Mouse (Mus musculus) kidney, postnatal 0 days (tissue): ENCODE data around the gene Gm3752. TPM values are rescaled to one million over a fixed set of nuclear protein-coding genes. Genes with fewer than 3 reads are reported as not detected.
A peak's percentile ranks its signal among the peaks of the same experiment; 100 is the strongest.
"Not testable (repeated sequence)": the region's sequence is repeated elsewhere in the genome, so short reads cannot be mapped to it uniquely, and the experiment has no call there.

Experiments used
- ATAC-seq: fragments of 200-750 bp; cut with Nextera tagmentation; replicated peaks from 2 replicates; pipeline ENCODE4 v1.8.0; 2017; ENCODE audit warnings: low read depth, moderate number of reproducible peaks, moderate TSS enrichment, moderate library complexity; ENCODE audit not compliant: low FRiP score
- DNase-seq: peaks from one replicate; pipeline ENCODE4 v3.0.0-alpha.2; 2016; ENCODE audit warnings: low spot score
- H3K27ac ChIP-seq: fragments of 300-500 bp; sonication (generic); 2 replicates; pipeline ENCODE4 v1.5.1; 2014; ENCODE audit warnings: mild to moderate bottlenecking
- H3K27me3 ChIP-seq: fragments of 300-500 bp; sonication (generic); 2 replicates; pipeline ENCODE4 v1.6.1; 2014; ENCODE audit warnings: low read length, mixed read lengths; ENCODE audit not compliant: insufficient read depth
- H3K36me3 ChIP-seq: fragments of 300-500 bp; sonication (generic); 2 replicates; pipeline ENCODE4 v1.6.1; 2014; ENCODE audit warnings: low read length, mixed read lengths; ENCODE audit not compliant: insufficient read depth
- H3K4me1 ChIP-seq: fragments of 300-500 bp; sonication (generic); replicated peaks from 2 replicates; pipeline ENCODE4 v1.6.1; 2014; ENCODE audit warnings: antibody characterized with exemption, low read length, mixed read lengths; ENCODE audit not compliant: insufficient read depth
- H3K4me2 ChIP-seq: fragments of 300-500 bp; sonication (generic); 2 replicates; pipeline ENCODE4 v1.6.1; 2014; ENCODE audit warnings: mild to moderate bottlenecking, low read length, moderate library complexity, mixed read lengths
- H3K4me3 ChIP-seq: fragments of 300-500 bp; sonication (generic); replicated peaks from 2 replicates; pipeline ENCODE4 v1.5.1; 2014; ENCODE audit warnings: low read depth, low read length
- H3K9ac ChIP-seq: fragments of 300-500 bp; sonication (generic); 2 replicates; pipeline ENCODE4 v1.6.1; 2014; ENCODE audit warnings: low read depth, low read length
- H3K9me3 ChIP-seq: fragments of 300-500 bp; sonication (generic); replicated peaks from 2 replicates; pipeline ENCODE4 v1.6.1; 2016; ENCODE audit warnings: low read length, inconsistent platforms, mixed read lengths
- CTCF ChIP-seq: IDR thresholded peaks from 2 replicates; pipeline ENCODE4 v1.5.1; 2016; ENCODE audit warnings: antibody characterized with exemption, low read depth, mild to moderate bottlenecking, moderate library complexity
- WGBS: fragments of 180-500 bp; shearing (Covaris S2); extraction: QIAGEN DNeasy Blood & Tissue Kit; methylation state at CpG from one replicate; pipeline ENCODE4 v1.1.7; 2014; 5-methylcytosine and 5-hydroxymethylcytosine counted together
- polyA plus RNA-seq: library from polyadenylated mRNA; unstranded; fragments of >200 nt; fragmentation: Nextera tagmentation; extraction: Ambion mirVana; gene quantifications from 2 replicates; pipeline ENCODE4 v1.2.1, GENCODE M21; 2015

Gene Gm3752
- 0.18 and 0.42 TPM in 2 replicates for polyA plus RNA-seq

GRCm38 (mm10) chr14:7483662-7484061 lies at the start of gene Gm3752:
TSS of gene Gm3752 (minus strand) at chr14:7483762.
- not testable (repeated sequence) for H3K4me3 ChIP-seq, H3K4me1 ChIP-seq, H3K9ac ChIP-seq, H3K4me2 ChIP-seq, H3K36me3 ChIP-seq, H3K27ac ChIP-seq, H3K27me3 ChIP-seq, DNase-seq, ATAC-seq, H3K9me3 ChIP-seq
- 70% methylated on average over 1 of the region's 3 CpGs for WGBS

- not testable (repeated sequence) for H3K36me3 ChIP-seq, H3K9ac ChIP-seq, H3K4me3 ChIP-seq, H3K27me3 ChIP-seq, H3K9me3 ChIP-seq, ATAC-seq, H3K4me1 ChIP-seq, H3K27ac ChIP-seq
- 0 out of 2 replicates have a peak, but pooled peaks have one; percentile 6 for TF ChIP-seq CTCF
- H3K4me2 ChIP-seq: peak overlapping the region; percentile 45
- 2% methylated on average over 13 of the region's 18 CpGs for WGBS
- peak; percentile 0 for DNase-seq
Measured at GRCm38 (mm10) chr14:7488731-7489130, 5.2 kb upstream of the Gm3752 start.

GRCm38 (mm10) chr14:7450817-7451216 lies 32.7 kb downstream of the Gm3752 start, which contains the start of gene Gm3755:
TSS of gene Gm3755 (minus strand) at chr14:7450917.
- not testable (repeated sequence) for H3K4me2 ChIP-seq, H3K36me3 ChIP-seq, H3K27me3 ChIP-seq, DNase-seq, H3K9ac ChIP-seq, H3K4me3 ChIP-seq, H3K4me1 ChIP-seq, H3K27ac ChIP-seq, ATAC-seq, H3K9me3 ChIP-seq
- WGBS: no CpG with 5 or more reads among the region's 2 CpGs

GRCm38 (mm10) chr14:7422496-7422895 lies 61.1 kb downstream of the Gm3752 start:
- ATAC-seq, DNase-seq, H3K27ac ChIP-seq, H3K36me3 ChIP-seq, H3K4me3 ChIP-seq, H3K9me3 ChIP-seq, H3K27me3 ChIP-seq, H3K9ac ChIP-seq, H3K4me2 ChIP-seq, H3K4me1 ChIP-seq: not testable (repeated sequence)
- WGBS: 47% methylated on average over 2 of the region's 2 CpGs

Other genes starting within 250 kb of the Gm3752 start
- gene Gm3727, start 219.0 kb downstream of the Gm3752 start, polyA plus RNA-seq: not detected in 2 replicates
- gene Gm3739, start 168.7 kb downstream of the Gm3752 start, polyA plus RNA-seq: 0.41 and 0.54 TPM in 2 replicates
- not detected in 2 replicates for gene Gm5797, start 151.4 kb downstream of the Gm3752 start, polyA plus RNA-seq
- not detected in 2 replicates for gene Gm8374, start 118.6 kb downstream of the Gm3752 start, polyA plus RNA-seq
- gene Gm3755, start 32.8 kb downstream of the Gm3752 start, polyA plus RNA-seq: not detected in 2 replicates
- 0.22 and 0.38 TPM in 2 replicates for gene Gm3558, start 84.8 kb upstream of the Gm3752 start, polyA plus RNA-seq
- not detected in 2 replicates for gene Gm10338, start 111.8 kb upstream of the Gm3752 start, polyA plus RNA-seq
- not detected in 2 replicates for gene Gm10128, start 160.2 kb upstream of the Gm3752 start, polyA plus RNA-seq